Mouse (Mus musculus) ovary, postnatal 10 days (tissue): ENCODE data around the gene Cplx1.
"Not testable (repeated sequence)": the region's sequence is repeated elsewhere in the genome, so short reads cannot be mapped to it uniquely, and the experiment has no call there.

Experiments
- DNase-seq: peaks from one replicate; pipeline ENCODE4 v3.0.0; 2022; ENCODE audit warnings: low spot score

Cplx1 gene

DNA sequence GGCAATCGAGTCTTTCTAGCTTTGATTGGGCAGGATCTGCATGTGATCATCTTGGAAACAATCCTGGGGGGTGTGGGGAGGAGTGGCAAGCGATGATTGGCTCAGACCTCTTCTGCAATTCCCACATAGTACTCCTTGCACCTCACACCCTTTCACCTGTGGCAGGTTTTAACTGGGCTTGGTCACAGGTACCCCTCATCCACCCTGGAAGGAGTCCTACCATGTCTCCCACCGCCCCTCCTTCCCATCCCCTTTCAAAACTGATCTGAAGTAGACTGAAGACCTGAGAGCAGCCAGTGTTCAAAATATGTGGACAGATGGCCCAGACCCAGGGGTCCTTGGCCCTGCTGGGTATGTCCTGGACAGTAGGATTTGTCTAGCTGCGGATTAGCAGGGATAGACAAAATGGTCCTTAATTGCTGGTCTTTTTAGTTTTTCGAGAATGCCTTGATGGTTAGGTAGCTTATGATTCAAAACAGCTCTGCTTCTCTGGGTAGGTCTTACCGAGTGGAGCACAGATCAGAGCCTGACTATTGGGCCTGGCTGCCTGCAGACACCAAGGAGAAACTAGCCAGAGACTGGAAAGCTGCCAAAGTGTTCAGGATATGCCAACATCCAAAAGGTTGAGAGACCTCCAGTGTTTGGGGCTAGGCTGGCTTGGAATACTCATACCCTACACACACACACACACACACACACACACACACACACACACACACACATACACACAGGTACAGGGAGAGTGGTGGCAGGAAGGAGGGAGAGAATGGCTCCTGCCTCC lies 34.1 kb downstream of the Cplx1 start:
- no peak for DNase-seq

DNA sequence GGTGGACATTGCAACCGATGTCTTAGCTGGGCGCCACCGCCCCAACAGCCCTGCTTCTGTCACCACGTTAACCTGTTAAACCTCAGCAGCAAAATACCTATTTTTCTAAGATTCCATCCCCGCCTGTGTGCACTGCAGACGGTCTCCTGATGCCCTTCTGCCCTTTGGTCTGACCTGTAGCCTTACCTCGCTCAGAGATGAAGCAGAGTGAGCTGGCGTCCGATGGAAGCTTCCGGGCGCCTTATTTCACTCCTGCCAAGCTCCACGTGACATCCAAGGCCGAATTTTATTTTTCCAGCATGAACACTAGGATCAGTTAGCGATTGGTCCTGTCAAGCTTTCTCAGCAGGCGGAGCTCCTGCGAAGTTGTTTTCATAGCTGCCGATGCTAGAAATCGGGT lies 47.5 kb downstream of the Cplx1 start:
- DNase-seq: no peak

DNA sequence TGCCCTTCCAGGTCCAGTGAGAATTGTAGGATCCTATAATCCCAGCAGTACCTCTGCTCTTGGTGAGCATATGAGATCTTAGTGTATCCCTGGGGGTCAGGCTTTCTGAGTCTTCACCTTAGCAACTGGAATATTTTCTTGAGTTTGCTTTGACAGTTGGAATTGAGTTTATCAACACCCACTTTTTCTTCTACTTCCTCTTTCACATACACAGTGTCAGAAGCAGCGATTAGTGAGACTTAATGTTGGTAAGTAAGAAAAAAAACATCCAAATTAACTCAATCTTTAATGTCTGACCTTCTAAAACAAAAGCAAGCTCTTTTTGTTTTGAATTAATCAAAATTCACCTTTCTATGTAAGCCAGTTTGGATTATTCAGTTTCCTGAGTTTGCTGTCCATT lies 48.3 kb downstream of the Cplx1 start:
- no peak for DNase-seq

DNA sequence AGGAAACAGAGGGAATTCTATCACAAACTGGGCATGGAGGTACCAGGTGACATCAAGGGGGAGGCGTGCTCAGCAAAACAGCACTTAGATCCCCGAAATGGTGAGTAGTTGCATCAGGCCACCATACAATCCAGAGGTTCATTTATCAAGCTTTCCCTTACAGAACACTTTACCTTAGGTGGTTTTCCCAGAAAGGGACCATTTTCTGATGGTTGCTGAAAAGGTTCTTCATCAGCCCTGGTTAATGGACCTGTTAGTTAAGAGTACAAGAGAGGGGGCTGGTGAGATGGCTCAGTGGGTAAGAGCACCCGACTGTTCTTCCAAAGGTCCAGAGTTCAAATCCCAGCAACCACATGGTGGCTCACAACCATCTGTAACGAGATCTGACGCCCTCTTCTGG lies 63.7 kb downstream of the Cplx1 start:
- not testable (repeated sequence) for DNase-seq

DNA sequence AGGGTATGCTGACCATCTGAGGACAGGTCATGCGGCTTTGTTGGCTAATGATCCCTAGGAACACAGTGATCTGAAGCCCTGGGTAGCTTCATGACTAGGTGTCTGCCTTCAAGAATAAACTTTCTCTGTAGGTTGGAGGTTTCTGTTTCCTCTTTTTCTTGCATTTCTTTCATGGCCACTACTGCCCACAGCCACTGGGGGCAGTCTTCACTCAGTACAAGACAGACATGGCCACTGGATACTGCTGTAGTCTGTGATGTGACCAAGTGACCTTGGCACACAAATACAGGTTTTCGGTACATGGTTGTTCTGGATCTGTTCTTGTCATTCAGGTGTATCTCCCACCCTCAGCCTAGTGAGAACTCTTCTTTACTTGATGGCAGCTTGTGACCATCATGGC lies 64.6 kb downstream of the Cplx1 start:
- DNase-seq: no peak

DNA sequence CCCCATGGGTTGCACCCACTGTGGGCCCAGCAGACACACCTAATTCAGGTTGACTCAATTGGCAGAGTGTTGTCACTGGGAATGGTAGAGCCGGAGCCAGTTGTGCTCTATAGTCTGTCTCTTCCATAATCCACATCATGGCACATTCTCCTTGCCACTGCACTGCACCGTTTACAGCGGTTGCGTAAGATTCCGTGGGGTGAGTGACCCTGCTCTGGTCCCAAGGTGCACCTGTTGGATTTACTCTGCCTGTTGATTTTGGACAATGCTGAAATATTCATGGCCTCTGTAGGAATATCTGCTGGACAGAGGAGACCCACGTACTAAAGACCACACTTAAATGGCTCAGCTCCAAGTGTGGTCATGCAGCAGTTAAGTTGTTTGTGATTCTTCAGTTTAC lies 66.8 kb downstream of the Cplx1 start:
- no peak for DNase-seq

DNA sequence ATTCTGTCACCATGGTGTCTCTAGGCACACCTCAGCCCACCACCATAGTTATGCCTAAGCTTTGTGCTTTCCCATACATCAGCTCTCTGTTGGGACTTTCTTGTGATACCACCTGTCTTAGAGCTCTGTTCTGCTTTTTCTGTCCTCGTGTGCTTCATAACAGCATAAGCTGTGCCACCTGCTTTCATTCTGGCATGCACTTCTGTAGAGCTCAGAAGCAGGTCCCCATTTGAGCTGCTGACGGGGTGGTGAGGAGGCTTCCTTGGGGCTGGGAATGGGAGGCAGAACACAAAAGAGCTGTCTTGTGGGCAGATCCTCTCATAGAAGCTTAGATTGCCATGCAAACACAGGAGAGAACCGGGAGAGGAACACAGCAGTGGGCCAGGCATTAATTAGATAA lies 73.8 kb downstream of the Cplx1 start:
- no peak for DNase-seq

DNA sequence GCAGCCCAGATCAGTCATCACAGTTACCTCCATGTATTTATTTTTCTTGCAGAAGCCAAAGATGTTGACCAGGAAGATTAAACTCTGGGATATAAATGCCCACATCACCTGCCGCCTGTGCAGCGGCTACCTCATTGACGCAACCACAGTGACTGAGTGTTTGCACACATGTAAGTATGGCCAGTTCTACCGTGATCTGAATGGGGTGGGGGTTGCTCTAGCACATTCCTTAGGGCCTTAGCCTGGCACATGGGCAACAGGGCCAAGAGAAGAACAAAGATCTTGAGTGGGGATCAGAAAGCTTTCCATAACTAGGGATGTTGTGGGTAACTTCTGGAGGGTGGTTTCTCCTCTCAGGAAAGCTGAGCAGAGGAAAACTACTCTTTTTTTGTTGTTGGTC lies 76.1 kb downstream of the Cplx1 start:
- DNase-seq: no peak

DNA sequence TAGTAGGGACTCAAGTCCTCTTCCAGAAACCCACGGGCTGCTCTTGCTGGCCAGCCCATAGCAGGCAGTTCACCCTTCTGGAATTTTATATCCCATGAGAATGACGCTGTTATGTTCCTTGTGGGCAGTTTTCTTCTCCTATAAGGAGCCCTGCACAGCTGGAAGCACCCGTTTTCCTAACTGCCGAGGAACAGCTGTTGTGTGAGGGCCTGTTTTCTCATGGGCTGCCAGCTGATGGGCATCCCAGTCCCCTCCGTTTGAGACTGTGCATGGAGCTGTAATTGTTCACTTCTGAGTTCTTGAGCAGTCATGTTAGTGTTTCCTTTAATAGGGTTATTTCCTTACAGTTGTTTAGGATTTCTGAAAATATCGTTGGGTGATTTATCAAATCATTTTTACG lies 80.2 kb downstream of the Cplx1 start:
- no peak for DNase-seq
